Mouse (Mus musculus): ENCODE data around the gene Hmgcll1. TPM values are rescaled to one million over a fixed set of nuclear protein-coding genes. Genes with fewer than 3 reads are reported as not detected.

Gene Hmgcll1
- total RNA-seq, 2 experiments from 2014 or later, result not detected

Other genes with a start within 250 kb of the Hmgcll1 start
- gene Bmp5, start 239.5 kb upstream of the Hmgcll1 start, total RNA-seq (2021), result under 1 TPM; 0.67 to 0.79 TPM
- not detected for gene Gfral, start 198.8 kb downstream of the Hmgcll1 start, total RNA-seq (2021)